Mouse (Mus musculus): Measurements from ENCODE around the gene Mgat3.

Gene Mgat3

DNA sequence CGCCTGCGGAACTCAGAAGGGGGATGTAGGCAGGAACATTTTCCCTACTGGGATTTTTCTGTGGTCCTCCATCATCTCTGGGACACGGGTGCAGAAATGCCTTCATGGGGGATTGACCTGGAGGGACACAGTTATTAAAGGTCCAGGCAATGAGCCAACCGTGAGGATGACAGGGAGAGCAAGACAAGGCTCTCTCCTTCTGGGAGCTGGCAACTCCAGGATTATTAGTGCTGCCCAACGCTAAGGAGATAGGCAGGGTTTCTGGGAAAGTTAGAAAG, 1.0 kb downstream of the Mgat3 start:
- DNase-seq (ENCODE audit: low read depth in 1 of 2, low spot score in 2 of 2): no peak

DNA sequence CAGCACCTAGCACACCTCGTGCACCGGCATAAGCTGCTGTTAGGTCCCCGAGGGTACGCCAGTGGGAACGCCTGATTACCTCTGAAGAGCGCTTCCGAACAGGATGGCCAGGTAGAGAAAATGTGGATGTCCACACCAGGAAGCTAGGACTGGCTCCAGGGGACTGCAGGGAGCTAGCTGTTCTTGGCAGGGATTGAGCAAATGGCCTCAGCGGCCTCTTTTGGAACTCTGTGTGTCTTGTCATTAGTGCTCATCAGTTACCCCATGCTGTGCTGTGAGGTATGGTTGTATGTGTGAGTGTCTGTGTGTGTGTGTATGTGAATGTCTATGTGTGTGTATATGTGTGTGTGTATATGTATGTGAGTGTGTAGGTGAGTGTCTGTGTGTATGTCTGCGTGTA, 1.8 kb downstream of the Mgat3 start:
- DNase-seq (ENCODE audit: low read depth in 1 of 2, low spot score in 2 of 2): no peak

DNA sequence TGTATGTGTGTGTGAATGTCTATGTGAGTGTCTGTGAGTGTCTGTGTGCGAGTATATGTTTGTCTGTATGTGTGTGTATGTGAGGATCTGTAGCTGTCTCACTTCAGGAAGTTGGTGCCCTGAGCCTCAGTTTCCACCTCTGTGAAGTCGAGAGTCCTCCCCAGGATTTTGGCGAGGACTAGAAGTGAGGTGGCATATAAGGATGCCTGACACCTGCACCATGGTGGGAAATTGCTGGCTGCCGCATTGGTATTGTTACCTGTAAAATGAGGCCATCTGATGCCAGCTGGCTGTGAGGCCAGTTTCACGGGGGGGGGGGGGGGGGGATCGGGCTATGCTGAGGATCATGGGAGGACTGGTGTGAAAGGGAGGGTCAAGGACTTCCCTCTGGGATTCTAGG, 2.2 kb downstream of the Mgat3 start:
- no peak for DNase-seq (ENCODE audit: low read depth in 1 of 2, low spot score in 2 of 2)

DNA sequence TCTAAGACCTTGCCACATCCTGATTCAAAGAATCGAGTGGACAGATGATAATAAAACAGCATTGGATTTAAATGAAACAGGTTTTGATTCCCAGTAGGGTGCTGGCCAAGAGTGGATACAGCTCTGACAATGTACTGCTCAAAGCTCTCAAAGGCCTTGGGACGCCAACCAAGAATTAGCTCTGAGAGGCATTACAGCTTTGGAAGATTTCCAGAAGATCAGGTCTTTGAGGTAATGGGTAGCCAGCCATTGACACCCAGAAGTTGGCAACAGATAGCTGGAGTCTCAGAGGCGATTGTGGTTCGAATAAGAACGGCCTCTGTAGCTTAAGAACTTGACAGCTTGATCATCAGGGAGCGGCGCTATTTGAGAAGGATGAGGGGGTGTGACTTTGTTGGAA, 8.0 kb downstream of the Mgat3 start:
- no peak for DNase-seq (ENCODE audit: low read depth in 1 of 2, low spot score in 2 of 2)

DNA sequence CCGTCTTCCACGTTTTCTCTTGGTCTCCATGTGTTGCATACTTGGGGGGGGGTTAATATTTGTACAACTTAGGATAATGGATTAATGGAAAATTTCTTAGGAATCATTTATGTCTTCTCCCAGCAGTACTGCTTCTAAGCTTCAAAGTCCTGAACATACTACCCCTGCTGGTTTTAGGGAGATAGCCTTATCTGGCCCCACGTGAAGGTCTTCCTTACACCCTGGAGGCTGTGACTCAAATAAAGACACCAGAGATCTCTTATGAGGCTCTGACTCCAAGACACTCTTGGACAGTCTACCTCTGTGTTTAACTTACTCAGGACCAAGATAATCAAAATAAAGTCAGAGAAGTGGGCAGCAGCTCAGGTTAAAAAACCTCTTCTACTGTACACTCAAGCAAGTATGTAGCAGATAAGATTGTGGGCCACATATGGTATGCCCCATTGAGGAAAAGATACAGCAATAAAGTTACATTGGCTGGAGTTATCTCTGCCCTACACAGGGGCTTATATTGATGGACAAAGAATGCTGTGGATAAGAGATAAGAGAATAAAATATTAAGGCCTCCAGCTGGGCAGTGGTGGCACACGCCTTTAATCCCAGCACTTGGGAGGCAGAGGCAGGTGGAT, 8.7 kb downstream of the Mgat3 start:
- no peak for DNase-seq (ENCODE audit: low read depth in 1 of 2, low spot score in 2 of 2)

DNA sequence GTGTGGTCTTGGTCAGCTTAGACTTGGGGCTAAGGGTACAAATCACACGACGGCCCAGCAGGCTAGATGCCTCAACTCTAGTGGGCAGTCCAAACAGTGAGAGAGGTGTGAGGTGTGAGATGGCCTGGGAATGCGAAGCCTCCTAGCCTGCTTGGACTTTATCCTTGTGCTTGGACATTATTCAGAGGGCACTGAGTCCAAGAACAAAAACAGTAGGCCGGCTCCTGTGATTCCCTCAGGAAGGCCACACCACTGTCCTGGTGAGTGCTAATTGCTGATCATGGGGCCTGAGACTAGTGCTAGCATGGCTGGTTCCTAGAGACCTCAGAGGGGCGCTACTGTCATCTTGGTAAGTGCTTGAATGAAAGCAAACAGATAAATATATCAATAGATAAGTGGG, 15.4 kb downstream of the Mgat3 start:
- no peak for DNase-seq (ENCODE audit: low read depth in 1 of 2, low spot score in 2 of 2)

DNA sequence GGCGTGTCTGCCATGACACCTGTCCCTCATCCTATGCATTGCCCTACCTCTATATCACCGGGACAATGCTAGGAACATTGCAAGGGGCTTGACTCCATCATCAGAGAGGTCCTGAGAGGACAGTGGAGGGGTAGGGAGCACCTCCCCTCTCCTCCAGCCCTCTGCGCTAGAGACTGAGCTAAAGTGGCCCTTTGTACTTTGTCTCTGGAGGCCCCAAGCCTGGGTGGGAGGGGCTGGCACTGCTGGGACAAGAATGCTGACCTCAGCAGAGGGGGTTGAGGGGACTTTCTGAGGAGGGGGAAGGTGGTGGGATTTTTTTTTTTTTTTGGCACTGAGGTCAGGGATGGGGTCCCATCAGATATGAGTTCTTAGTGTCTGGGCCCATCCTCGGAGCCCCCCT, 16.6 kb downstream of the Mgat3 start:
- DNase-seq (ENCODE audit: low read depth in 1 of 2, low spot score in 2 of 2): no peak

DNA sequence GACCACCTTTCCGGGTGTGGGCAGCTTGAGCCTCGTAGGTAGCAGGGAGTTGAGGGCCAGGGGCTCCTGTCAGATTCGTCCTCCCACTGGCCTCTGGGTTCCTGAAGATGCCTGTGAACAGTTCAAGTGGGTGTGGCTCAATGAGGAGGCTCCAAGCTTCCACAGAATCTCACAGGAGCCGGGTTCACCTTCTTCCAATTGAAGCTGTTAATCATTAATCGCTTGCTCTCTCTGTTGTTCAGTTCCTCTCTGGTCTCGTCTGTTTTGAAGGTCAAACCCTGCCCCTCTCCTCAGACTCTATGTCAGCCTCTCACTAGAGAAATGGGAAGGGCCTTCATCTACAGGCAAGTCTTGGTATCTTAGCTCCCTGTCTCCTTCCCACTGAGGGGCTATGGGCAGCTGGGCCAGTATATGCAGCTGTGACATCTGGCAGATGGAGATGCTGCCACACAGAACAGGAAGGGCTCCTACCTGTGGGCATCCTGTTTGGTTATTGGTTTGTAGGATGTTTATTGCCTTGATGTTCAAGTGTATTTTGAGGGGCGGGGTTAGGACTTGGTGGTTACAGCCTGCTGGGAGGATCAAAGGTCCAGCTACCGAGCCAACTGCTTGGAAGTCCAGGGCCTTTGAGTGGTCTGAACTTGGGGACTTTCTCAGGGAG, 18.2 kb downstream of the Mgat3 start:
- no peak for DNase-seq (ENCODE audit: low read depth in 1 of 2, low spot score in 2 of 2)

DNA sequence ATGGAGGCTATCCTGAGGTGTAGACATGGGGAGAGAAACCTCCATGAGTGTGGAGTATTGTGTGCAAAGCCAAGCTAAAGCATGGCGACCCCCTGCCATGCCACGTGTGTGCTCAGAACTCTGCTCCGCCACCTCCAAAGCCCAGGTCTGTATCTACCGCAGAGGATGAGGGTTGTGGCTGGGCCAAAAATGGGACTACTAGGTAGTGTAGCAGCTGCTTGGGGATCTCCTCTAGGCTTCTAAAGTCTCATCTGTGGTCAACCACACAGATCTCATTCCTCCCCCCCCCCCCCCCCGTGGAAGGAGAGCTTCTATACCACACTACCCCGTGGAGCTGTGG, 18.7 kb downstream of the Mgat3 start:
- no peak for DNase-seq (ENCODE audit: low read depth in 1 of 2, low spot score in 2 of 2)

DNA sequence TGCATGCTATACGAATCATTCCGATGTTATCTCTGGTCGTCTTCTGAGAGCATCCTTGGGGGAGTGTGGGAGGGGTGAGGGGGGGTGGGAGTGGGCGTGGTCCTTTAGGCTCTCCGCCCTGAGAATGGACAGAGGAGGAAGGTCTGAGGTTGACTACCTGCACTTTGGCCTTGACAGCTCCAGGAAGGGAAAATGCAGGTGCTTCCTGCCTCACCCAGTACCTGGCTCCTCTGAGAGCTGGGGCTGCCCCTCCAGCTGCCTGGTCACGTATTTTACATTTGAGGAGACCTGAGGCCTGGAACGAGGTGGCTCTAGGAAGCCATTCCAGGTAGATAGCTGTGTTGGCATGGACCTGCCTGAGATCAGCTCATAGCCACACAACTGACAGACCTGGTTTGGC, 19.3 kb downstream of the Mgat3 start:
- DNase-seq (ENCODE audit: low read depth in 1 of 2, low spot score in 2 of 2): no peak

DNA sequence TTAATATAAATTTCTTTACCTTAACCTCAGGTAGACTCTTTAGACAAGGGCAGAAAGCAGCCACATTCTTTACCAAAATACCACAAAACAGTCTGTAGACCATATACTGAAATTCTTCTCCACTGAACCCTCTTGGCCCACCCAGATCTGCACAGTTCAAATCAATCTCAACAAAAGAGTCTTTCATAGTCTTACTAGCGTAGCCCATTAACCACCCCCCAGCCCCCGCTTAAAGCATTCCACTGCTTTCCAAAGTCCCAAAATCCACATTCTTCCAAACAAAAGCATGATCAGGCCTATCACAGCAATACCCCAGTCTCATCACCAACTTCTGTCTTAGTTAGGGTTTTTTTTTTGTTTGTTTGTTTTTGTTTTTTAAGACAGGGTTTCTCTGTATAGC, 26.0 kb downstream of the Mgat3 start:
- DNase-seq (ENCODE audit: low read depth in 1 of 2, low spot score in 2 of 2): no peak

DNA sequence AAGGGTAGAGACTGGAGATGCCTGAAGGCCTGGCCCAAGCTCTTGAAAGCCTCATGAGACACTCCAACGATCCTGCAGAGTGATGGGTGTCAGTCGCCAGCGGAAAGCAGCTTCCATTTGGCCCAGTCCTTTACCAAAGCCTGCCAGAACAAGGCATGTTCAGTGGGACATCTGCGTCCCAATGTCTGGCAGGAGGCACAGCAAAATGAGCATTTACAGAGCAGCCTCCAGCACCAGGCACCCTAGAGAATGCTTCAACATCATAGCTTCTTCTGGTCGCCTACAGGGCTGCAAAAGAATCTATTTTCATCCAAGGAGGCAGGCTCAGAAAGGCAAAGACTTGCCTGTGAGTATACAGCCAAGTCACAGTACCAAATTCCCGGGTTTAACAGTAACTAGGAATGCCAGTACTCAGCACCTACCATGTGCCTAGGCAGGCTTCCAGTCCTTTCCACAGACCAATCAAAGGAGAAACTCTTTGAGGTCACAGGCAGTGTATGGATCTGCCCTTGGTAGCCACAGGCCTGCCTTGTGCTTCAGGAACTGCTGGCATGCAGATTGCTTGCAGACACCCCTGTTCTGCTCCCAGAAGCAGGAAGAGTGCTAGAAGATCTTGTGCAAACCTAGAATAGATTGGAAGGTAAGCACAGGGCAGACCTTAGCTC, 28.7 kb downstream of the Mgat3 start:
- no peak for DNase-seq (ENCODE audit: low read depth in 1 of 2, low spot score in 2 of 2)

DNA sequence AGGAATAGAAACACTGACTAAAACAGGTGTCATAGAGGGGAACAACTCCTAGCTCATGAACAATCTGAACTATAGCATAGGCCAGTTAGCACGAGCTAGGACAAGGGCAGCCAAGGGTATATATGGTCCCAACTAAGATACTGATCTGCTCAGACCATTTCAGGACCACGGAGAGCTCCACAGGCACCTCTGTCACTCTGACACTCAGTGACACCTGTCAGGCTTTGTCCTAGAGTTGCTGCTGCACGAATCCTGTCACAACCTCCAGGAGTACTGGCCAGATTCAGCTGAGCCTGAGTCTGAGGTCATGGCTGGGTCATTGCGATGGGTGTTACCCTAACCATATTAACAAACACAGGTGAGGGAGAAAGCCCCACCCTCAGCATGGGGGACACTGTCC, 29.9 kb downstream of the Mgat3 start:
- DNase-seq (ENCODE audit: low read depth in 1 of 2, low spot score in 2 of 2): no peak

DNA sequence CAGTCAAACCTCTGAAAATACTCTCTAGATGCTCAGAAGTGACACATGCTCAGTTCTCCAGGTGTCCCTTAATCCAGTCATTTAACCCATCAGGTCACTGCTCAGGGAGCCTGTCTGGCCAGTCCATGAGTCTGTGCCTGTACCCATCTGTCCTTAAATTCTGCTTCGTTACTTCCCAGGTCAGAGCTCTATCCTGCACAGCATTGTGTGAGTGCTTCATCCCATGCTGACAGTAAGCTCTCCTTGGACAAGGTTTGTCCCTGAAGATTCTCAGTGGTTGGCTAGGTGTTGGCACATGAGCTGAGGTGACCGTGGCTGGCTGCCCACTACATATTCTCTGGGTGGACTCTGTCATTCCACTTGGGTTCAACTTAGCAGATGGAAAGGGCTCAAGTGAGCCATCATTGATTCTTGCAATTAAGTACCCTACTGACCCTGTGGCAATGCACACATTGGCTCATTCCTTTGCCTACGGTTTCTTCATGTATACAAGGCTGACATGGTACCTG, 32.6 kb downstream of the Mgat3 start:
- DNase-seq (ENCODE audit: low read depth in 1 of 2, low spot score in 2 of 2): no peak

DNA sequence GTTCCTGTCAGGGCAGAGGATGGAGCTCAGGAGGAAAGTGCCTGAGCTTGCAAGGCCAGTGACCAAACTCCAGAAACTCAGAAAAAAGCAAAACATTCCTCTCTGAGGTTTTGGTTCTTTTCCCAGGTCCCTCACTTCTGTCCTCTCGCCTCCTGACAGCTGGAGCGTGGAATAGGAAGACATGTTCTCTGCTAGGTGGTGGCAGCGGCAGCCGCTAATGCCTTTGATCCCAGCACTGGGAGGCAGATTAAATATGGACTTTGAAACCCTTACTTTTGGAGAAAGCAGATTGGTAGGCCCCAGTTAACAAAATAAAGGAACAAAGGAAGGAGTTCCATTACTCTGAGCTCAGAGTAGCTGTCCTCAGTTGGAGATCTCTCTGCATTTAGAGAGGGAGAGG, 34.9 kb downstream of the Mgat3 start:
- DNase-seq (ENCODE audit: low read depth in 1 of 2, low spot score in 2 of 2): no peak

DNA sequence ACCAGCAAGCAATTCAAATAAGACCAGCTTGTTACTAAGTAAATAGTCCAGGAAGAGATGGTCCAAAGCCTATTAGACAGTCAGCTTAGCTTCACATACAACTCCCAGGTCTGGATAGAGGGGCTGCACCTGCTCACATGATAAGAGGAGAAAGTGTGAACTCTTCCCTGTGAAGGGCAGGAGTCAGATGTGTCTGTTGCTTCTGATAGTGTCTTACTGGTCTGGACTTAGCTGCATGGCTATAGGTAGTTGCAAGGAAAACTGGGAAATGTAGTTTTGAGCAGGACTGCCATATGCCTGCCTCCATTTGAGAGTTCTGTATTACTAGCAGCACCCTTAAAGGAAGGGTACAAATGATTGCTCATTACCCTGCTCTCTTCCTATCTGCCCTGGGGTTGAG, 40.2 kb downstream of the Mgat3 start:
- no peak for DNase-seq (ENCODE audit: low read depth in 1 of 2, low spot score in 2 of 2)

DNA sequence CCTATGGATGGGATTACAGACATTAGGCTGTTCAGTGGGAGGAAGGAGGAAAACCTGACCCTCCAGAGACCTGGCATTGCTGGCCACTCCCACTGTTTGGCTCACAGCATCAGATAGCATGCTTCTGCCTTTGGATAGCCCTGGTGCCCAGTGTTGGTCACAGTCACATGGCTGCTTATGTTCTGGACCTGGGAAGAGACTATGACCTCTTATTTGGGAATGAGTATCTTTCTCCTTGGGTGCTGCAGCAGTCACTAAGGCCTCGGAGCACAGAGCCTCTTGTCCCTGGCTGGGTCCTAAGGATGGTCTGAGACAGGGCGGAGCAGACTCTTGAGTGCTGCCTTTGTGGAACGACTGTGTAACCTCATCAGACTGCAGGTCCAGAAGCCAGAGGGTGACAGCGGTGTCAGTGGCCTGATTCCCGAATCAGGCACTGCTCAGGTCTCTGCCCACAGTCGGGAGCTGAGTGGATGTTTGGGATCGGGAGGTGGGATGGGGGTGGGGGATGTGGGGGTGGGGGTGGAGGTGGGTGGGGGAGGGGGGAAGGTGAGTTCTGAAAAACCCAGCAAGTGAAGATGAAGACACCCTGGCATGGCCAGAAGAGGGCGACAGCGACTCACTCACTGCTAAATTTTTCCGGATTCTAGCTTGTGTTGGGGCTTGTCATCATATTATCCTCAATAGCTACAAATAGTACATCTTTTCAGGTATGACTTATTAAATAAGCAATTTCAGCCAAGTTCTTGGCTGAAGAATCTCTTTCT, 42.4 kb downstream of the Mgat3 start:
- DNase-seq (ENCODE audit: low read depth in 1 of 2, low spot score in 2 of 2): no peak

DNA sequence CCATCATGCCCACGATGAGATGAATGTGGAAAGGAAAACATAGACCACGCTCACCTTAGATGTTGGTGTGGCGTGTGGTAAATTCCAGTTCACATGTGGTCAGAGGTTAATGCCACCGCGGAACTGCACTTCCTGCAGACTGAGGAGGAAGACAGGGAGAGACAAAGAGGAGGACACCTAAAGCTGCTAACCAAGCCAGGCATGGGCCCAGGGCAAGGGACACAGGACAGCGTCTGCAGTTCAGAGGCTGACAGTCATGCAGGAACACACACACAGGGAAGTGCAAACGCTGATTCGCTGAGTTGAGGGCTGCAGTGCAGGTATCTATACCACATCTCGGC, 42.9 kb downstream of the Mgat3 start:
- no peak for DNase-seq (ENCODE audit: low read depth in 1 of 2, low spot score in 2 of 2)

DNA sequence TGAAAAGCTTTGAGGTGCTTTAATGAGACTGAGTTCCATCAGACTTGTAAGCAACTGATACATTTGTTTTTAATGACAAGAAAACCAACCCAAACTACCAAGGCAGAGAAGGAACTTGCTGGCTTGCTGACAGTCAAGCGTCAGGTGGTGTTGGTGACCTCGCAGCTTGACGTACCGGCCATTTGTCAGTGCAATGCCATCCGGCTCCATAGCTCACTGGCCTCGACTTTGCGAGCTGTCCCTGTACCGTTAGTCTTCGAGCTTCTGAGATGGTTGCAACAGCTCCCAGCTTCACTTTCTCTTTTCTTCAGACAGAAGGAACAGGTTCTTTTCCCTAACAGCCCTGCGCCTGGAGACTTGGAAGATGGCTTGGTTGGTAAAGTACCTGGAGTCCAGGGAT, 44.0 kb downstream of the Mgat3 start:
- no peak for DNase-seq (ENCODE audit: low read depth in 1 of 2, low spot score in 2 of 2)

DNA sequence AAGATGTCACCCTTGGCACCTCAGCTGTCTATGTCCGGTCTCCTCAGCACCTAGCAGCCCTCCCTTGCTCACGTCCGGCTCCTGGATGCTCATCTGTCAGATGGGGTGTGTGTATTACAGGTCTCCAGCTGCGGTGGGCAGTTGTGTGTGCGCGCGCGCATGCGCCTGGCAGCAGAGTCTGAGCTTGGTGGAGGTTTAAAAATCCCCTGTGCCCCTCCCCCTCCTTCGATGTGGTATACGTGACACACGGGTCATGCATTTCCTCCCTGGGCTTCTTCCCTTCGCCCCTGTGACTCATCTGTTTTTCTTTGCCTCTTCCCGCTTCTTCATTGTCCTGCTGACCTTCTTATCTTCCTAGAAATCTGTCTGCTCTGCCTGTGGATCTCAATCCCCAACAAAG, 45.7 kb downstream of the Mgat3 start:
- DNase-seq (ENCODE audit: low read depth in 1 of 2, low spot score in 2 of 2): peak in 1 of 2 experiments; percentile 22

DNA sequence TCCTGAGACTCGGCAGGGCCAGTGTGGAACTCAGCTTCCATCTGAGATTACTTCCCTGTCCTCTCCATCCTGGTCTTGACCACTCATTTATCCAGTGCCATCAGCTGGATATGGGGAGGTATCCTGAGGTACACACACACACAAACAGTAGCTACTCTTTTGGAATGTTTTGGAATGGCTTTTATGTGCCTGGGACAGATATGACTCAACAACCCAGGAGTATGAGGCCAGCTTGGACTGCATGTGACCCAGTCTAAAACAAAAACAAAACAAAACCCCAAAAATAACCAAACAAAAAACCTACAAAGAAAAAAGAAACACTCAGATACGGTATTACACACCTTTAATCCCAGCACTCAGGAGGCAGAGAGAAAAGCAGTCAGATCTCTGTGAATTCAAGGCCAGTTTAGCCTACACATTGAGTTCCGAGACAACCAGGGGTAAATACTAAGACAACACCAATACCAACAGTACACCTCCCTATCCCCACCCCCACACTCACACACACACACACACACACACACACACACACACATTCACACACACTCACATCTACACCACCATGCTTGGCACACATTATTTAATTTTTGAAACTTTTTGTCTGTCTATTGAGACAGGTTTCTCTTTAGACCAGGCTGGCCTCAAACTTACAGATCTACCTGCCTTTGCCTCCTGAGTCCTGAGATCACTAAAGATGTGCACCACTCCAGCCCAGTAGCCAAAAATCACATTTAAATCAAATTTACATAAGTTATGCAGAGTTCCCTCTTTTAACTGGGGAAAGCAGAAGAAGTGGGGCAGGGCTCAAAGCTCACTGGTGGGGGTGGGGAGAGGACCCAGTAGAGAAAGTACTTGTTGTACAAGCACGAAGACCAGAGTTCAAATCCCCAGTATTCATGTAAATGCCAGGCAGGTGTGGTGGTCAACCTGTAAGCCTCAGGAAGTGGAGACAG, 46.5 kb downstream of the Mgat3 start:
- DNase-seq (ENCODE audit: low read depth in 1 of 2, low spot score in 2 of 2): no peak
